Mouse (Mus musculus) left cerebral cortex, postnatal 36 days (tissue): ENCODE data around the gene Slc22a6. TPM values are rescaled to one million over a fixed set of nuclear protein-coding genes. Genes with fewer than 3 reads are reported as not detected.

Experiments used
- DNase-seq, 2 experiments: peaks; one replicate each; pipeline ENCODE4 v3.0.0; 2021 to 2022; ENCODE audit warnings: low spot score in 2 of 2, mixed read lengths in 1 of 2
- intact Hi-C: fragments of 180-260 bp; cut with DNase I; formaldehyde crosslinking; loops from one replicate; pipeline ENCODE4 v1.15.1; 2025
- total RNA-seq, 2 experiments: library from RNA; stranded (reverse); gene quantifications; 2 replicates each; pipeline ENCODE4 v1.2.3; 2021

Slc22a6 gene
- total RNA-seq, 2 experiments from 2014 or later = 5.0 to 6.0 TPM

DNA sequence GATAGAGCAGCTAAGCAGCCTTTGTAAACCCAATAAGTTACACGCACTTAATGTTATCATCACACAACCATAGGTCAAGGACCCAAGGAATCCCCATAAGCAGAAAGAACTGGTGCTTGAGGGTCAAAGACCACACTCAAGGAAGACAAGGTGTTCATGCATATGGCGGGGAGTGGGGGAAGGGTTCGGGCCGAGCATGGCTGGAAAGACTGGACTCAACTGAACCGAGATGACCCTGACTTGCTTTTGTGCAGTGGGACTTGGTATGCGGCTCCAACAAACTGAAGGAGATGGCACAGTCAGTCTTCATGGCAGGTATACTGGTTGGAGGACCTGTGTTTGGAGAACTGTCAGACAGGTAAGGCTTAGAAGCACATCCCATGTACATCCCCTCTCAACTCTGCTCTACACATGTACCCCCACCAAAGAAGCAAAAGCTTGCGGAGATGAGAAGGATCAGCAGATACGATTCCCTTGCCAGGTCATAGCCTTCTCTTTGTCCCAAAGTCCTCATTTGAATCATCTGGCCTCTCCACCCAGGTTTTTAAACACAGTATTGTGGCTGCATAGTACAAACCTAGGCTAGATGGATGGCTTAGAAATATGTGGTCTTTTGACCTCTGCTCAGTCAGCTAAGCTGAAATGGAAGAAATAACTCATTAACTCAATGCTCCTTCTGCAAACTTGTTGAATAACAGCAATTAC lies 13.2 kb upstream of the Slc22a6 start:
- intact Hi-C loops = no loop called here
- no peak for DNase-seq

DNA sequence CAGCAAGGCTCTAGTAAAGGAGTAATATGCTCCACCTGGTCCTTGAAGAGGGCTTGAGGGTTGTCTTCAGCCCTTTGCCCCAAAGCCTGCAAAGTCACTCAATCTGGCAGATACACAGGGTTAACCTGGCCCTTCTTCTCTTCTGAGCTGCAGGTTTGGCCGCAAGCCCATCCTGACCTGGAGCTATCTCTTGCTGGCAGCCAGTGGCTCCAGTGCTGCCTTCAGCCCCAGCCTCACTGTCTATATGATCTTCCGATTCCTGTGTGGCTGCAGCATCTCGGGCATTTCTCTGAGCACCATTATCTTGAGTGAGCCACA lies 12.6 kb upstream of the Slc22a6 start:
- intact Hi-C loops = no loop called here

GRCm38 (mm10) chr19:8611358-8612123 lies 6.3 kb upstream of the Slc22a6 start:
- no peak for DNase-seq
- intact Hi-C loops = no loop called here

More for the DNA sequence above, 12.6 kb upstream of the Slc22a6 start:
- DNase-seq = no peak

- intact Hi-C loops = no loop called here
- DNase-seq = no peak
These were observed 4.7 kb upstream of the Slc22a6 start for GRCm38 (mm10) chr19:8613111-8613510.

GRCm38 (mm10) chr19:8614343-8614742 lies 3.5 kb upstream of the Slc22a6 start:
- no peak for DNase-seq
- intact Hi-C loops = no loop called here

- DNase-seq = no peak
- intact Hi-C loops = no loop called here
These were observed 1.5 kb upstream of the Slc22a6 start for GRCm38 (mm10) chr19:8616314-8616713.

GRCm38 (mm10) chr19:8621098-8621497 lies 3.3 kb downstream of the Slc22a6 start:
- intact Hi-C loops = no loop called here
- no peak for DNase-seq

GRCm38 (mm10) chr19:8630249-8630648 lies 12.4 kb downstream of the Slc22a6 start:
- intact Hi-C loops = no loop called here
- no peak for DNase-seq

GRCm38 (mm10) chr19:8630826-8631225 lies 13.0 kb downstream of the Slc22a6 start:
- intact Hi-C loops = no loop called here
- DNase-seq = no peak

DNA sequence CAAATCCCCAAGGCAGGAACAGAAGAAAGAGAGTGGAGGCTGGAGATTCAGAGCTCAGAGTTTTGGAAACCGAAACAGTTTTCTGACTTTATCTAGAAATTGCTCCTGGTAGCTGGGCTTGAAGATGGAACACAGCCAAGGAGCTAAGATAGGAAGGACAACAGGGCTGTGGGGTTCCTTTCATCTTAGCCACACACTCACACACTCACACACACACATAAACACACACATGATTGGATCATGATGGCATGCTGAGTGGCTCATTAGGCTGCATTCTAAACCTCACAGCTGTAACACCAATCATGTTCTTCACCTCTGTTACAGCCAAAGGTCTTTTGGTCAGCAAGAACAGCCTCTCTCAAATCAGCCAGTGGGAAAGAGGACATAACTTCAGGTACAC lies 14.2 kb downstream of the Slc22a6 start:
- DNase-seq = no peak
- intact Hi-C loops = no loop called here

DNA sequence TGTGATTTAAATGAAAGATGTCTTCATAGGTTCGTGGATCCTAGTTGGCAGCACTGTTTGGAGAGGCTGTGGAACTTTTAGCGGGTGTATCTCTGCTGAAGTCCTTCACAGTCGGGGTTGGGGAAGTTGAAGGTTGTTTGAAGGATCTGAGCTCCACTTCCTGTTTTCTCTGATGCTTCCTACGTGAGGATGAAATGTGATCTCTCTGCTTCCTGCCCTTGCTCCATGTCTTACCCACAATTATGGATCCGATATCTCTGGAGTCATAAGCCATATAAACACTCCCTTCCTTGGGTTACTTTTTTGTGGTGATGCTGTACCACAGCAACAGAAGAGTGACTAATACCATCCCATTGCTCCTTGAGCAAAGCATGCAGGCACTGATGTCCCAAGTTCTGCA lies 24.2 kb downstream of the Slc22a6 start:
- no peak for DNase-seq
- intact Hi-C loops = no loop called here

DNA sequence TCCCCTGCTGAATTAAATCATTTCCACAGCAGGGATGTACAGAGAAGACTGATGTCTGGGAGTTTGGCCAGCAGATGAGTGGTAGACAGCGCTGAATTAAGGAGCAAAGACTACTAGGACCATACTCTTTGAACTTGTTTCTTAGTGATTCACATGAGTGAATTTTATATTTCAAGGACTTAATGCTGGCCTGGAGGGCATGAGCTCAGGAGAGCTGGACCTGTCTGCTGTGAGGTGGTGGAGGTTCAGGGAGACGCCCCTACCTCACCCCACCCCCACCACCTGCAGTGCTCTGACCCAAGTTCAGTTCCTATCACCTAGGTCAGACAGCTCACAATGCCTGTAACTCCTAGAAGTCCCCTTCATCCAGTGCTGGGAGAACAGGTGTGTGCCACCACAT lies 28.6 kb downstream of the Slc22a6 start:
- no peak for DNase-seq
- intact Hi-C loops = loop anchor here (5.0 kb wide), 1 partner anchor 49 kb away; no protein-coding TSS in a partner anchor

- no peak for DNase-seq
- intact Hi-C loops = no loop called here
These were observed 38.0 kb downstream of the Slc22a6 start for GRCm38 (mm10) chr19:8655833-8656232.

DNA sequence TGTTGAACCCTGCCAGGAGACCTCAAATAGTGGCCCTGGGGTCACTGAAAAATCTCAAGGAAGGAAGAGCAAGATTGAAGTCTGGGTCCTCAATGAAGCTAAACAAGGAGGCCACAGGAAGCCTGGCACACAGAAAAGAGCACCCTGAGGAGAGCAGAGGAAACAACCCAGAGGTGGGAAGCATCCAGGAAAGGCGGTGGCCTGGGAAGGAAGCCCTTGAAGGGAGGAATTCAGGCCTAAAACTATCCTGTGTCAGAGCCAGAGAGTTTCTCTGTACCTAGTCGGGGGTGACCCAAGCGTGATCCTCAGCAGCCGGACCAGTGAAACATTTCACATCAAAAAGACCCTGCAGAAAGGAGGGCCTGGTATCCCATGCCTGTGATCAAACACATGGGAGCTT lies 38.5 kb downstream of the Slc22a6 start:
- intact Hi-C loops = no loop called here
- no peak for DNase-seq

- intact Hi-C loops = loop anchor here (1.0 to 5.0 kb wide), 2 partner anchors 50 to 84 kb away; no protein-coding TSS in a partner anchor
- DNase-seq = peak; percentile 91 to 93
These were observed 44.0 kb downstream of the Slc22a6 start for GRCm38 (mm10) chr19:8661821-8662307.

- intact Hi-C loops = loop anchor here (1.0 to 5.0 kb wide), 2 partner anchors 50 to 84 kb away; no protein-coding TSS in a partner anchor
- DNase-seq = peak; percentile 88
These were observed 44.5 kb downstream of the Slc22a6 start for GRCm38 (mm10) chr19:8662337-8662736.

DNA sequence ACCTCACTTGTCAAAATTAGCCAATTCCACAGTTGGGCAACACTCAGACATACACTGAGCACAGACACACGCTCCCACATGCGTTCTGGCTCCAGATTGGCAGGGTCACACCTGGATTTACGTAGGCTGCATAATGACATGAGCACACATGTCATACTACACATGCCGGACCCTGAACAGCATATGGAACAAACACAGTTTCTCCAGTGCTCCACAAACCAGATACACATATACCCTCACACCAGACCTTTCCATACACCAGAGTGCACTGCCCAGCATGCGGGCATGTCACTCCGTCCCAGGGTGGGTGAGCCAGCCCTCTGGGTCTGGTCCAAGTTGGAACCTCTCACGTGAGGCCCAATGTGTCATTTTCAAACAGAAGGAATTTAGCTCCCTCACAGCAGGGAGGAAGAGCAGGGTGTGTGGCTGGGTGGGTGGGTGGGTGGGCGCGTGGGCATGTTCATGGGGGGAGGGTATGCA lies 45.6 kb downstream of the Slc22a6 start, which contains the start of gene Chrm1:
Gene Chrm1 (plus strand): TSS at position 430 of the 480 bp plus-strand sequence.
- intact Hi-C loops = loop anchor here (5.0 kb wide), 1 partner anchor 49 kb away; no protein-coding TSS in a partner anchor
- DNase-seq = peak; percentile 61 to 67

GRCm38 (mm10) chr19:8663911-8664421 lies 46.1 kb downstream of the Slc22a6 start:
- DNase-seq = peak; percentile 80 to 88
- intact Hi-C loops = loop anchor here (5.0 kb wide), 1 partner anchor 48 kb away; no protein-coding TSS in a partner anchor

GRCm38 (mm10) chr19:8664859-8665258 lies 47.0 kb downstream of the Slc22a6 start:
- intact Hi-C loops = loop anchor here (5.0 kb wide), 1 partner anchor 47 kb away; no protein-coding TSS in a partner anchor
- DNase-seq = peak in 1 of 2 experiments; percentile 69

DNA sequence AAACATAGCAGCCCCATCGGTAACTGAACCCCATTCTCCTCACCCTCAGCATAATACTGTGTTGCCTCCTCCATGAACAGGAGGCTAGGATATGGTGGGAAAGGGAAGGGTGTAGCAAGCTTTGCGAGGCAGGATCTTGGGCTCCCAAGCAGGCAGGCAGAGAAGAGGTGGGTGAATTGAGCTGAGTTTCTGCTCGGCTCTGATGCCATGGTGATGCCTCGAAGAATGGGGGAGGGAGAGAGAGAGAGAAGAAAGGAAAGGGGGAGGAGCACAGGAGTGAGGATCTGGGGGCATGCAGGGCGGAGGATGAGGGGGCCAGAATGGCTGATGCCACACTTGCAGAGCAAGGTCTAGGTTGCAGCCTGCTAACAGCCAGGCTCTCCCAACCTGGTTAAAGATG lies 47.9 kb downstream of the Slc22a6 start:
- intact Hi-C loops = no loop called here
- DNase-seq = peak; percentile 56 to 61
